Mouse (Mus musculus): ENCODE measurements at regions not wholly inside any gene's neighbourhood (a gene's known extent, or its start where the extent isn't known, plus 50 kb on each side); places are given as distances from the start of the nearest gene placed in this dataset.

- no peak overlapping the region for H3K4me2 ChIP-seq (ENCODE audit: low read depth, low read length)
- no peak overlapping the region for H3K4me3 ChIP-seq (replicated peaks; ENCODE audit: low read length)
- no peak overlapping the region for H3K27ac ChIP-seq (ENCODE audit: low read length)
- 95% methylated on average over 1 of the region's 1 CpGs for WGBS
- no peak for ATAC-seq (ENCODE audit: insufficient read depth, low FRiP score)
- no peaks in the 10 kb centered on the region for H3K36me3 ChIP-seq (ENCODE audit: control insufficient read depth, insufficient read depth, low read length)
- H3K4me1 ChIP-seq (ENCODE audit: control insufficient read depth, insufficient read depth, low read length) = 0 out of 2 replicates have a peak, but pooled peaks cover 2% of the 10 kb centered on the region
- no peaks in the 10 kb centered on the region for H3K9me3 ChIP-seq (replicated peaks; ENCODE audit: control insufficient read depth, low read length)
- no peak overlapping the region for H3K9ac ChIP-seq (ENCODE audit: low read length)
- no peaks in the 10 kb centered on the region for H3K27me3 ChIP-seq (ENCODE audit: control insufficient read depth, insufficient read depth, low read length)
Observed at GRCm38 (mm10) chr2:61383744-61384295, 194.6 kb upstream of the Tank start.

- H3K4me3 ChIP-seq (replicated peaks; ENCODE audit: low read length) = no peak overlapping the region
- no peaks in the 10 kb centered on the region for H3K4me1 ChIP-seq (ENCODE audit: control insufficient read depth, insufficient read depth, low read length)
- no peak overlapping the region for H3K27ac ChIP-seq (ENCODE audit: low read length)
- H3K9me3 ChIP-seq (replicated peaks; ENCODE audit: control insufficient read depth, low read length) = no peaks in the 10 kb centered on the region
- no peak overlapping the region for H3K4me2 ChIP-seq (ENCODE audit: low read depth, low read length)
- ATAC-seq (ENCODE audit: insufficient read depth, low FRiP score) = no peak
- WGBS = 73% methylated on average over 5 of the region's 5 CpGs
- H3K27me3 ChIP-seq (ENCODE audit: control insufficient read depth, insufficient read depth, low read length) = no peaks in the 10 kb centered on the region
- H3K9ac ChIP-seq (ENCODE audit: low read length) = no peak overlapping the region
- H3K36me3 ChIP-seq (ENCODE audit: control insufficient read depth, insufficient read depth, low read length) = no peaks in the 10 kb centered on the region
Observed at GRCm38 (mm10) chr2:61379076-61379475, 199.3 kb upstream of the Tank start.

GRCm38 (mm10) chr2:61378297-61378696, 200.1 kb upstream of the Tank start:
- Histone ChIP-seq H3K4me3 (replicated peaks; ENCODE audit: low read length) (no peak overlapping the region), H3K27ac (ENCODE audit: low read length) (no peak overlapping the region), H3K36me3 (ENCODE audit: control insufficient read depth, insufficient read depth, low read length) (no peaks in the 10 kb centered on the region), H3K4me2 (ENCODE audit: low read depth, low read length) (no peak overlapping the region), H3K27me3 (ENCODE audit: control insufficient read depth, insufficient read depth, low read length) (no peaks in the 10 kb centered on the region), H3K4me1 (ENCODE audit: control insufficient read depth, insufficient read depth, low read length) (no peaks in the 10 kb centered on the region), H3K9ac (ENCODE audit: low read length) (no peak overlapping the region), H3K9me3 (replicated peaks; ENCODE audit: control insufficient read depth, low read length) (no peaks in the 10 kb centered on the region)
- ATAC-seq (ENCODE audit: insufficient read depth, low FRiP score) = no peak
- 89% methylated on average over 5 of the region's 5 CpGs for WGBS

- H3K4me2 ChIP-seq (ENCODE audit: low read depth, low read length) = no peak overlapping the region
- 85% methylated on average over 8 of the region's 8 CpGs for WGBS
Observed at GRCm38 (mm10) chr2:61377756-61378155, 200.6 kb upstream of the Tank start.

GRCm38 (mm10) chr2:61362606-61363005, 215.8 kb upstream of the Tank start:
- no peaks in the 10 kb centered on the region for H3K27me3 ChIP-seq (ENCODE audit: control insufficient read depth, insufficient read depth, low read length)
- no peaks in the 10 kb centered on the region for H3K4me1 ChIP-seq (ENCODE audit: control insufficient read depth, insufficient read depth, low read length)
- no peak for ATAC-seq (ENCODE audit: insufficient read depth, low FRiP score)
- 72% methylated on average over 4 of the region's 4 CpGs for WGBS
- no peaks in the 10 kb centered on the region for H3K36me3 ChIP-seq (ENCODE audit: control insufficient read depth, insufficient read depth, low read length)
- H3K4me2 ChIP-seq (ENCODE audit: low read depth, low read length) = no peak overlapping the region
- no peak overlapping the region for H3K27ac ChIP-seq (ENCODE audit: low read length)
- no peaks in the 10 kb centered on the region for H3K9me3 ChIP-seq (replicated peaks; ENCODE audit: control insufficient read depth, low read length)
- H3K4me3 ChIP-seq (replicated peaks; ENCODE audit: low read length) = no peak overlapping the region
- no peak overlapping the region for H3K9ac ChIP-seq (ENCODE audit: low read length)

More at GRCm38 (mm10) chr2:61377756-61378155, 200.6 kb upstream of the Tank start:
- Histone ChIP-seq H3K9me3 (replicated peaks; ENCODE audit: control insufficient read depth, low read length) (no peaks in the 10 kb centered on the region), H3K9ac (ENCODE audit: low read length) (no peak overlapping the region), H3K4me3 (replicated peaks; ENCODE audit: low read length) (no peak overlapping the region), H3K36me3 (ENCODE audit: control insufficient read depth, insufficient read depth, low read length) (no peaks in the 10 kb centered on the region), H3K27ac (ENCODE audit: low read length) (no peak overlapping the region), H3K4me1 (ENCODE audit: control insufficient read depth, insufficient read depth, low read length) (no peaks in the 10 kb centered on the region), H3K27me3 (ENCODE audit: control insufficient read depth, insufficient read depth, low read length) (no peaks in the 10 kb centered on the region)
- ATAC-seq (ENCODE audit: insufficient read depth, low FRiP score) = no peak

- H3K27ac ChIP-seq (ENCODE audit: low read length) = no peak overlapping the region
- H3K4me1 ChIP-seq (ENCODE audit: control insufficient read depth, insufficient read depth, low read length) = no peaks in the 10 kb centered on the region
- no peak overlapping the region for H3K9ac ChIP-seq (ENCODE audit: low read length)
- no peak overlapping the region for H3K4me3 ChIP-seq (replicated peaks; ENCODE audit: low read length)
- no peaks in the 10 kb centered on the region for H3K27me3 ChIP-seq (ENCODE audit: control insufficient read depth, insufficient read depth, low read length)
- no peaks in the 10 kb centered on the region for H3K36me3 ChIP-seq (ENCODE audit: control insufficient read depth, insufficient read depth, low read length)
- no peaks in the 10 kb centered on the region for H3K9me3 ChIP-seq (replicated peaks; ENCODE audit: control insufficient read depth, low read length)
- no peak overlapping the region for H3K4me2 ChIP-seq (ENCODE audit: low read depth, low read length)
- ATAC-seq (ENCODE audit: insufficient read depth, low FRiP score) = no peak
- 85% methylated on average over 2 of the region's 2 CpGs for WGBS
Observed at GRCm38 (mm10) chr2:61361394-61361793, 217.0 kb upstream of the Tank start.

GRCm38 (mm10) chr2:61354104-61354503, 224.3 kb upstream of the Tank start:
- Histone ChIP-seq H3K4me2 (ENCODE audit: low read depth, low read length) (no peak overlapping the region), H3K4me1 (ENCODE audit: control insufficient read depth, insufficient read depth, low read length) (no peaks in the 10 kb centered on the region), H3K27ac (ENCODE audit: low read length) (0 out of 2 replicates have a peak overlapping the region, but pooled peaks have one; percentile 10), H3K27me3 (ENCODE audit: control insufficient read depth, insufficient read depth, low read length) (no peaks in the 10 kb centered on the region), H3K9me3 (replicated peaks; ENCODE audit: control insufficient read depth, low read length) (no peaks in the 10 kb centered on the region), H3K36me3 (ENCODE audit: control insufficient read depth, insufficient read depth, low read length) (no peaks in the 10 kb centered on the region), H3K4me3 (replicated peaks; ENCODE audit: low read length) (no peak overlapping the region), H3K9ac (ENCODE audit: low read length) (no peak overlapping the region)
- peak; percentile 44; the same call in 1 of the 2 replicates for ATAC-seq (ENCODE audit: insufficient read depth, low FRiP score)
- WGBS = 53% methylated on average over 8 of the region's 8 CpGs

GRCm38 (mm10) chr2:61347451-61347850, 230.9 kb upstream of the Tank start:
- Histone ChIP-seq H3K4me2 (ENCODE audit: low read depth, low read length) (no peak overlapping the region), H3K9ac (ENCODE audit: low read length) (no peak overlapping the region), H3K36me3 (ENCODE audit: control insufficient read depth, insufficient read depth, low read length) (no peaks in the 10 kb centered on the region), H3K27ac (ENCODE audit: low read length) (no peak overlapping the region), H3K9me3 (replicated peaks; ENCODE audit: control insufficient read depth, low read length) (no peaks in the 10 kb centered on the region), H3K27me3 (ENCODE audit: control insufficient read depth, insufficient read depth, low read length) (no peaks in the 10 kb centered on the region), H3K4me3 (replicated peaks; ENCODE audit: low read length) (no peak overlapping the region), H3K4me1 (ENCODE audit: control insufficient read depth, insufficient read depth, low read length) (no peaks in the 10 kb centered on the region)
- no peak for ATAC-seq (ENCODE audit: insufficient read depth, low FRiP score)
- WGBS = 79% methylated on average over 3 of the region's 3 CpGs

GRCm38 (mm10) chr2:61346012-61346760, 232.2 kb upstream of the Tank start:
- H3K4me3 ChIP-seq (replicated peaks; ENCODE audit: low read length) = no peak overlapping the region
- no peak overlapping the region for H3K4me2 ChIP-seq (ENCODE audit: low read depth, low read length)
- H3K27me3 ChIP-seq (ENCODE audit: control insufficient read depth, insufficient read depth, low read length) = no peaks in the 10 kb centered on the region
- no peaks in the 10 kb centered on the region for H3K9me3 ChIP-seq (replicated peaks; ENCODE audit: control insufficient read depth, low read length)
- no peaks in the 10 kb centered on the region for H3K36me3 ChIP-seq (ENCODE audit: control insufficient read depth, insufficient read depth, low read length)
- no peak for ATAC-seq (ENCODE audit: insufficient read depth, low FRiP score)
- no peaks in the 10 kb centered on the region for H3K4me1 ChIP-seq (ENCODE audit: control insufficient read depth, insufficient read depth, low read length)
- no peak overlapping the region for H3K27ac ChIP-seq (ENCODE audit: low read length)
- 46% methylated on average over 8 of the region's 8 CpGs for WGBS
- H3K9ac ChIP-seq (ENCODE audit: low read length) = no peak overlapping the region
